Mouse (Mus musculus) ES-E14 (cell line): ENCODE data around the gene H13. TPM values are rescaled to one million over a fixed set of nuclear protein-coding genes. Genes with fewer than 3 reads are reported as not detected.
"Not testable (repeated sequence)": the region's sequence is repeated elsewhere in the genome, so short reads cannot be mapped to it uniquely, and the experiment has no call there.

Experiments
- DNase-seq: peaks from one replicate; pipeline ENCODE4 v3.0.0-alpha.2; 2013; ENCODE audit warnings: low read depth, low spot score
- H3K27ac ChIP-seq: 2 replicates; pipeline ENCODE4 v1.5.1; 2012; ENCODE audit warnings: low read depth, mild to moderate bottlenecking, low read length, moderate library complexity, mixed read lengths; ENCODE audit not compliant: poor library complexity, insufficient read depth, severe bottlenecking
- H3K36me3 ChIP-seq: 2 replicates; pipeline ENCODE4 v1.6.1; 2012; ENCODE audit warnings: mild to moderate bottlenecking, low read length, moderate library complexity, mixed read lengths; ENCODE audit not compliant: control insufficient read depth, poor library complexity, insufficient read depth, severe bottlenecking
- H3K4me1 ChIP-seq, 2 experiments: fragments of 150-350 bp in 1 of 2; sonication (generic) in 1 of 2; 2 replicates each; pipeline ENCODE4 v1.6.1; 2012; ENCODE audit warnings: low read length in 2 of 2, mild to moderate bottlenecking in 1 of 2, mixed read lengths in 1 of 2; ENCODE audit not compliant: control insufficient read depth in 2 of 2, insufficient read depth in 2 of 2, poor library complexity in 1 of 2
- H3K4me3 ChIP-seq, 2 experiments: fragments of 150-350 bp in 1 of 2; sonication (generic) in 1 of 2; 2 replicates each; pipeline ENCODE4 v1.5.1; 2012; ENCODE audit warnings: low read length in 2 of 2, low read depth in 1 of 2, mild to moderate bottlenecking in 1 of 2, mixed read lengths in 1 of 2; ENCODE audit not compliant: insufficient read depth in 1 of 2, poor library complexity in 1 of 2, severe bottlenecking in 1 of 2
- H3K9ac ChIP-seq: 2 replicates; pipeline ENCODE4 v1.6.1; 2012; ENCODE audit warnings: low read depth, mild to moderate bottlenecking, low read length, mixed read lengths; ENCODE audit not compliant: poor library complexity, insufficient read depth, severe bottlenecking
- H3K9me3 ChIP-seq: fragments of 150-350 bp; sonication (generic); 2 replicates; pipeline ENCODE4 v1.6.1; 2012; ENCODE audit warnings: low read depth, mild to moderate bottlenecking, low read length; ENCODE audit not compliant: control insufficient read depth, insufficient read depth
- CHD2 ChIP-seq: IDR thresholded peaks from 2 replicates; pipeline ENCODE4 v1.6.1; 2014; ENCODE audit warnings: mild to moderate bottlenecking, low read depth, low read length, inconsistent platforms
- HCFC1 ChIP-seq: IDR thresholded peaks from 2 replicates; pipeline ENCODE4 v1.6.1; 2012; ENCODE audit warnings: low read length, inconsistent platforms, borderline replicate concordance; ENCODE audit not compliant: insufficient read depth
- MAFK ChIP-seq: IDR thresholded peaks from 2 replicates; pipeline ENCODE4 v1.6.1; 2014; ENCODE audit warnings: mild to moderate bottlenecking, low read depth, low read length, inconsistent platforms; ENCODE audit not compliant: insufficient read depth
- ZC3H11A ChIP-seq: IDR thresholded peaks from 2 replicates; pipeline ENCODE4 v1.6.1; 2012; ENCODE audit warnings: low read depth, mild to moderate bottlenecking, inconsistent platforms, low read length, borderline replicate concordance
- ZNF384 ChIP-seq: IDR thresholded peaks from 2 replicates; pipeline ENCODE4 v1.6.1; 2012; ENCODE audit warnings: low read depth, low read length, inconsistent platforms
- in situ Hi-C, 2 experiments: fragments of 600-800 bp; cut with MboI; formaldehyde crosslinking; loops; one replicate each; pipeline ENCODE4 v1.15.1; 2025; ENCODE audit warnings: low sequenced_read_pairs in 2 of 2, inconsistent platforms in 1 of 2; ENCODE audit not compliant: unreplicated experiment in 2 of 2
- total RNA-seq: library from RNA; depleted of rRNA; stranded (reverse); fragments of 300-350 nt; gene quantifications from 2 replicates; pipeline ENCODE4 v1.2.3, GENCODE M21; 2012

Gene H13
- total RNA-seq, 1 experiment = 55.0 TPM

GRCm38 (mm10) chr2:152652901-152653620 is 16.2 kb upstream of the H13 start:
- Histone ChIP-seq H3K4me3 (no peak overlapping the region), H3K9me3 (no peaks in the 10 kb centered on the region), H3K4me1 (no peaks in the 10 kb centered on the region; a peak in 1 of 4 replicates), H3K36me3 (no peaks in the 10 kb centered on the region), H3K9ac (peak overlapping the region; percentile 29; the same call in 1 of the 2 replicates), H3K27ac (no peak overlapping the region)
- in situ Hi-C loops = no loop called here
- DNase-seq = no peak
- no peak for TF ChIP-seq CHD2
- no peak for TF ChIP-seq MAFK
- TF ChIP-seq ZNF384 = no peak
- no peak for TF ChIP-seq HCFC1
- TF ChIP-seq ZC3H11A = no peak

DNA sequence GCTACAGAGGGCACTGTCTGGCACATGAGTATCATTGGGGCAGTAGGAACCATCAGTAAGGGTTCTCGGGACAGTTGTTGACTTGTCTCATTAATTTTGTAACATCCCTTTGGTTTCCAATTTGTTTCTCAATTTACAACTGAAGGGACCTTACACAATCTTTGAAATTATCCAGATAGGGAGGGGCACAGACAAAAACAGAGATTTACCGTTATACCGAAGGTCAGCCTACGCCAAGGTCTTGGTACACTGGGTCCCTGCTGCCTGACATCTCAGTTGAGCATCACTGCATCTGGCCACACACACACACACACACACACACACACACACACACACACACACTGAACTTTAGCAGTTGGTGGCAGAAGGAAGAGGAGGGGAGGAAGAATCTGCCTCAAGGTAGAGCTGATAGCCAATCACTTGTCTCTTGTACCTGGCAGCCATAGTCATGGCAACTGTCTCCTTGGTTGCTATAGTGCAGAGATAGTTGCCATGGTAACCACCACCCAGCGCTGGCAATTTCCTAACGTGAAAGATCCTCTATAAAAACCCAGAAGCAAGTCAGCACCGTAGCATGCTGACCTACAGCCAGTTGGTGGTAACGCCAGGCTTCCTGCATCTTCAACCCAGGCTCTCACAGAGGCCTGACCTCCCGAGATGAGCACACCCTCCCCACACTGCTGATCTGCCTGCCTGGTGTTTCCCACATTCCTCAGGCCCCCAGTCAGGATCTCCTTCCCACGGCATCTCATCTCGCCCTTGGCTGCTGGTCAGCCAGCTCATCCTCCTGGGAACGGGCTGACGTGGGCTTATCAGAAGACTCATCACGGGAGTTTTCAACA is 15.2 kb upstream of the H13 start:
- Histone ChIP-seq H3K9ac (no peak overlapping the region), H3K4me1 (no peaks in the 10 kb centered on the region; a peak in 1 of 4 replicates), H3K9me3 (no peaks in the 10 kb centered on the region), H3K27ac (no peak overlapping the region), H3K4me3 (no peak overlapping the region), H3K36me3 (no peaks in the 10 kb centered on the region)
- TF ChIP-seq CHD2 (no peak), ZNF384 (no peak), MAFK (no peak), HCFC1 (no peak), ZC3H11A (no peak)
- in situ Hi-C loops = no loop called here
- DNase-seq = no peak

GRCm38 (mm10) chr2:152657398-152657797 is 11.9 kb upstream of the H13 start:
- H3K9ac ChIP-seq = no peak overlapping the region
- TF ChIP-seq CHD2 (no peak), HCFC1 (no peak), MAFK (no peak), ZC3H11A (peak; percentile 16; the same call in 1 of the 2 replicates), ZNF384 (no peak)
- no peak overlapping the region for H3K4me3 ChIP-seq
- H3K9me3 ChIP-seq = no peaks in the 10 kb centered on the region
- in situ Hi-C loops = no loop called here
- H3K27ac ChIP-seq = no peak overlapping the region
- H3K4me1 ChIP-seq = no peaks in the 10 kb centered on the region; a peak in 1 of 4 replicates
- H3K36me3 ChIP-seq = no peaks in the 10 kb centered on the region
- peak; percentile 66 for DNase-seq

- no peak for DNase-seq
- H3K36me3 ChIP-seq = no peaks in the 10 kb centered on the region
- H3K9me3 ChIP-seq = no peaks in the 10 kb centered on the region
- no peaks in the 10 kb centered on the region; a peak in 1 of 4 replicates for H3K4me1 ChIP-seq
- H3K27ac ChIP-seq = no peak overlapping the region
- in situ Hi-C loops = no loop called here
- H3K9ac ChIP-seq = no peak overlapping the region
- H3K4me3 ChIP-seq = no peak overlapping the region
- TF ChIP-seq ZNF384 (no peak), CHD2 (no peak), ZC3H11A (no peak), HCFC1 (no peak), MAFK (no peak)
Measured at GRCm38 (mm10) chr2:152661163-152661562, 8.1 kb upstream of the H13 start.

DNA sequence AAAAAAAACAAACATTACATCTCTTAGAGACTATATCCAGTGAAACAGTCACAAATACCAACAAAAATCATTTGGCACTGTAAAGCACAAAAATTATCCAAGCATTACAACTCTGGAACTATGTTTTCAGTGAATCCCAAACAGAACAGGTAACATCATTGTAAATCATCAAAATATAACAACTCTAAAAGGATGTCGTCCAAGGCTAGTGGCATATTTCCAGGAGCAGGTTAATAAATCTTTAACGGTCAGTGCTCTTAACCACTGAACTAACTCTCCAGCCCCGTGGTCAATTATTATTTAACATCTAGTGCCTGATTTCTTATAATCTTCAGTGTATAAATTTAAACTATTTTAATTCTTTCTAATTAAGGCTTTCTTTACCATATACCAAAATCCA is 3.1 kb upstream of the H13 start:
- H3K9ac ChIP-seq, H3K27ac ChIP-seq, H3K9me3 ChIP-seq, in situ Hi-C loops, DNase-seq, H3K36me3 ChIP-seq, H3K4me1 ChIP-seq, H3K4me3 ChIP-seq: not testable (repeated sequence)
